Mouse (Mus musculus): ENCODE measurements at regions not wholly inside any gene's neighbourhood (a gene's known extent, or its start where the extent isn't known, plus 50 kb on each side); places are given as distances from the start of the nearest gene placed in this dataset.

- TF ChIP-seq EP300 (IDR thresholded peaks at IDR 0.05; ENCODE audit: low read depth) (no peak), CTCF (IDR thresholded peaks at IDR 0.05; ENCODE audit: low read depth) (no peak)
- 46% methylated on average over 1 of the region's 1 CpGs for WGBS (ENCODE audit: insufficient replicate concordance)
- H3K27ac ChIP-seq: no peak overlapping the region
- no peak overlapping the region for H3K4me3 ChIP-seq (ENCODE audit: insufficient read depth in 1 of 2, low read depth in 2 of 2, low read length in 2 of 2)
- H3K36me3 ChIP-seq (replicated peaks; ENCODE audit: control insufficient read depth, insufficient read depth, low read depth): no peaks in the 10 kb centered on the region
- H3K4me1 ChIP-seq (replicated peaks; ENCODE audit: control insufficient read depth in 2 of 2, insufficient read depth in 2 of 2, low read length in 1 of 2): no peaks in the 10 kb centered on the region
- H3K4me2 ChIP-seq (ENCODE audit: low read depth): no peak overlapping the region
- no peaks in the 10 kb centered on the region for H3K27me3 ChIP-seq (ENCODE audit: control insufficient read depth, insufficient read depth, low read length)
- no peaks in the 10 kb centered on the region for H3K9me3 ChIP-seq (ENCODE audit: control insufficient read depth, low read length)
- H3K9ac ChIP-seq (replicated peaks): no peak overlapping the region
- DNase-seq (ENCODE audit: low read depth in 3 of 3, low spot score in 3 of 3) (no peak), ATAC-seq (ENCODE audit: insufficient read depth) (no peak)
These were observed 1685.5 kb upstream of the Dsel start for GRCm38 (mm10) chr1:113550172-113550571.

GRCm38 (mm10) chr1:113539981-113540380 lies 1675.3 kb upstream of the Dsel start:
- Histone ChIP-seq H3K27ac (no peak overlapping the region), H3K4me1 (replicated peaks; ENCODE audit: control insufficient read depth in 2 of 2, insufficient read depth in 2 of 2, low read length in 1 of 2) (no peaks in the 10 kb centered on the region), H3K4me2 (ENCODE audit: low read depth) (no peak overlapping the region), H3K27me3 (ENCODE audit: control insufficient read depth, insufficient read depth, low read length) (no peaks in the 10 kb centered on the region), H3K9ac (replicated peaks) (no peak overlapping the region), H3K4me3 (ENCODE audit: insufficient read depth in 1 of 2, low read depth in 2 of 2, low read length in 2 of 2) (no peak overlapping the region), H3K36me3 (replicated peaks; ENCODE audit: control insufficient read depth, insufficient read depth, low read depth) (no peaks in the 10 kb centered on the region), H3K9me3 (ENCODE audit: control insufficient read depth, low read length) (no peaks in the 10 kb centered on the region)
- ATAC-seq (ENCODE audit: insufficient read depth) (no peak), DNase-seq (ENCODE audit: low read depth in 3 of 3, low spot score in 3 of 3) (no peak)
- TF ChIP-seq EP300 (IDR thresholded peaks at IDR 0.05; ENCODE audit: low read depth): no peak

- no peak overlapping the region for H3K9ac ChIP-seq (replicated peaks)
- no peak overlapping the region for H3K4me3 ChIP-seq (ENCODE audit: insufficient read depth in 1 of 2, low read depth in 2 of 2, low read length in 2 of 2)
- H3K9me3 ChIP-seq (ENCODE audit: control insufficient read depth, low read length): no peaks in the 10 kb centered on the region
- no peaks in the 10 kb centered on the region for H3K36me3 ChIP-seq (replicated peaks; ENCODE audit: control insufficient read depth, insufficient read depth, low read depth)
- H3K4me2 ChIP-seq (ENCODE audit: low read depth): no peak overlapping the region
- no peak overlapping the region for H3K27ac ChIP-seq
- no peak for DNase-seq (ENCODE audit: low read depth in 3 of 3, low spot score in 3 of 3)
- TF ChIP-seq CTCF (IDR thresholded peaks at IDR 0.05; ENCODE audit: low read depth) (no peak), EP300 (IDR thresholded peaks at IDR 0.05; ENCODE audit: low read depth) (no peak)
- WGBS (ENCODE audit: insufficient replicate concordance): 63% methylated on average over 3 of the region's 3 CpGs
- no peaks in the 10 kb centered on the region for H3K4me1 ChIP-seq (replicated peaks; ENCODE audit: control insufficient read depth in 2 of 2, insufficient read depth in 2 of 2, low read length in 1 of 2)
- H3K27me3 ChIP-seq (ENCODE audit: control insufficient read depth, insufficient read depth, low read length): no peaks in the 10 kb centered on the region
- ATAC-seq (ENCODE audit: insufficient read depth): no peak
These were observed 1665.8 kb upstream of the Dsel start for GRCm38 (mm10) chr1:113530553-113530952.

GRCm38 (mm10) chr1:113495987-113496386 lies 1631.3 kb upstream of the Dsel start:
- WGBS (ENCODE audit: insufficient replicate concordance): 34% methylated on average over 2 of the region's 2 CpGs

GRCm38 (mm10) chr1:113490243-113491003 lies 1625.7 kb upstream of the Dsel start:
- DNase-seq (ENCODE audit: low read depth in 3 of 3, low spot score in 3 of 3) (no peak), ATAC-seq (ENCODE audit: insufficient read depth) (no peak)
- H3K9me3 ChIP-seq (ENCODE audit: control insufficient read depth, low read length): no peaks in the 10 kb centered on the region
- H3K27ac ChIP-seq: no peak overlapping the region
- H3K36me3 ChIP-seq (replicated peaks; ENCODE audit: control insufficient read depth, insufficient read depth, low read depth): no peaks in the 10 kb centered on the region
- 54% methylated on average over 5 of the region's 5 CpGs for WGBS (ENCODE audit: insufficient replicate concordance)
- TF ChIP-seq CTCF (IDR thresholded peaks at IDR 0.05; ENCODE audit: low read depth) (no peak), EP300 (IDR thresholded peaks at IDR 0.05; ENCODE audit: low read depth) (no peak)
- no peak overlapping the region for H3K9ac ChIP-seq (replicated peaks)
- no peak overlapping the region for H3K4me3 ChIP-seq (ENCODE audit: insufficient read depth in 1 of 2, low read depth in 2 of 2, low read length in 2 of 2)
- H3K4me1 ChIP-seq (replicated peaks; ENCODE audit: control insufficient read depth in 2 of 2, insufficient read depth in 2 of 2, low read length in 1 of 2): no peaks in the 10 kb centered on the region
- no peak overlapping the region for H3K4me2 ChIP-seq (ENCODE audit: low read depth)
- no peaks in the 10 kb centered on the region for H3K27me3 ChIP-seq (ENCODE audit: control insufficient read depth, insufficient read depth, low read length)

More at GRCm38 (mm10) chr1:113495987-113496386, 1631.3 kb upstream of the Dsel start:
- TF ChIP-seq CTCF (IDR thresholded peaks at IDR 0.05; ENCODE audit: low read depth) (no peak), EP300 (IDR thresholded peaks at IDR 0.05; ENCODE audit: low read depth) (no peak)
- Histone ChIP-seq H3K4me3 (ENCODE audit: insufficient read depth in 1 of 2, low read depth in 2 of 2, low read length in 2 of 2) (no peak overlapping the region), H3K4me1 (replicated peaks; ENCODE audit: control insufficient read depth in 2 of 2, insufficient read depth in 2 of 2, low read length in 1 of 2) (no peaks in the 10 kb centered on the region), H3K27ac (no peak overlapping the region), H3K4me2 (ENCODE audit: low read depth) (no peak overlapping the region), H3K36me3 (replicated peaks; ENCODE audit: control insufficient read depth, insufficient read depth, low read depth) (no peaks in the 10 kb centered on the region), H3K9me3 (ENCODE audit: control insufficient read depth, low read length) (no peaks in the 10 kb centered on the region), H3K27me3 (ENCODE audit: control insufficient read depth, insufficient read depth, low read length) (no peaks in the 10 kb centered on the region), H3K9ac (replicated peaks) (no peak overlapping the region)
- DNase-seq (ENCODE audit: low read depth in 3 of 3, low spot score in 3 of 3) (no peak), ATAC-seq (ENCODE audit: insufficient read depth) (no peak)
